Mouse (Mus musculus) cerebellum, postnatal 25 days (tissue): ENCODE results near the gene Eif4a1.

Experiments
- DNase-seq, 2 experiments: peaks; one replicate each; pipeline ENCODE4 v3.0.0; 2021; ENCODE audit warnings: mixed read lengths in 2 of 2

The Eif4a1 gene

DNA sequence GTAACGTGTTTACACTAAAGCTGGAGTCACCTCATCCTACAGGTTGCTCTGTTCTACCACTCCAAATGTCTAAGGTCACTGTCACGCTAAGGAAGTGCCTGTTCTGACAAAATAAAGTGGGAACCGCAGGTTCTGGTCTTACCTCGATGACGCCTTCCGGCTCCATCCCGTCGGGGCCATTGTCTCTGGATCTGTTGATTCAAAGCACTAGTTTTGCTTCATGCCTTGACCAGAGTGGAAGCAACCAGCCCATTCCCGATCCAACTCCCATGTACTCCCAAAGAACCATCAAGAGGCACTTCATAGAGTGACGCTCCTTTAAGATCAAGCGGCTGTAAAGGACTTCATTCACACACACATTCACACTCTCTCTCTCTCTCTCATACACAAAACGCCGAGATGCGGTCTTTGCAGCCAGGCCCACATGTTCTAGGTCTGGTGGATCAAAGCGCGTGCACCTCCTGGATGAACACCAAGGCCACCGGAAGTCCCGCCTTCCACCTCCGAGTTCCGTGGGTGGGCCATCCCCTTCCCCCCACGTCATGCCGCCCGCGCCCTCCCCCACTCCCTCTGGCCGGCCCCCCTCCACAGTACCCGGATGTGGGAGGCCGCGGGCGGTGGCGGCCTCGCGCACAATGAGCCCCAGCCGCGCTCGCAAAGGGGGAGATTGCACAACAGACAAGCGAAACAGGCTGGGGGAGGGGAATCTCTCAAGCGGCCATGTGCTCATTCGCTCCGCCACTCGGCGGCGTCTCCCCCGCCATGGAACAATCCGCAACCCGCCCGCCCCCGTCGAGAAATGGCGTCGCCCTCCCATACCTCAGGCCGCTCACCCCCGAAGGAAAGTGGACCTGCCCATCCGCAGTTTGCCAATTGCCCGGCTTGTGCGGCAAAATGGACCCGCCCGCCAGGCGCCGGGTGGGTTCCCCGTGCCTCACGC, 1.2 kb downstream of the Eif4a1 start:
- peak; percentile 96 to 98 for DNase-seq

DNA sequence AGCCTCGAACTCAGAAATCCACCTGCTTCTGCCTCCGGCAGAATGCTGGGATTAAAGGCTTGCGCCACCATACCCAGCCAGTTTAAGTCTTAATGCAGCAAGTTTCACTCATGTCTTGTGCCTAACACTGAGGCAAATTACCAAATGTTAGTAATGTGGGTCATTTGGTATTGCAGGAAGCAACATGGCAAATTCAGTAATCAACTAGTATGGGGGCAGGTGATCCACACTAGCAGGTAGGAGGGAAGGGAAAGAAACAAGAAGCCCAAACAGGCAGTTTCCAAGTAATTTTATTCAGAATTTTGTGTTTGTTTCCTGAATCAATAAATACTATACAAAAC, 5.6 kb downstream of the Eif4a1 start:
- no peak for DNase-seq

DNA sequence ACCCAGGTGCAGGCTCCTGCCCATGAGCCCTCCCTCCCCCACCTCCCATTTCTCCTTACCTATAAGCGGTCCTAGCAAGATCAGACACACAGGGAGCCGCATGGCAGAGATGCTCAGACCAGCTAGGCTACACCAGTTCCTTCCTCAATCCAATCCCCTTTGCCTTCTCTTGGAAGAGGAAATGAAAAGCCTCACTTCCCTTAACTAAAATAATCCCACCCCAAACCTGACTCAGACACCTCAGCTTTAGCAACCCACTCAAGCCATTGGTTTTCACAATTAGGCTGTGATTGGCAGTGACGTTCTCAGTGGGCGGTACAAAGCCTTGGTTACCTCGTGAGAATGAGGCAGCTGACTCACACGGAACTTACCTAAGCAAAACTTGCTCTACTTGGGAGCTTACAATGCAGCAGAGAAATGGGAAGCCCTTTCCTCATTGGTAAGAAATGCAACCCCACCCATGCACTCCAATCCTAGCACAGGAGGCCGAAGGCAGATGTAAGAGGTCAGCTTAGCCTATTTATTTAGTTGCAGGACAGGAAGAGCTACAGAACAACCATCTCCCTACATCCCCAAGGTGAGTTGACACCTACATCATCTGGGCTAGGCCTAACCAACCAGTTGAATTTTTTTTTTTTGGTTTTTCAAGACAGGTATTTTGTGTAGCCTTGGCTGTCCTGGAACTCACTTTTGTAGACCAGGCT, 6.1 kb downstream of the Eif4a1 start, which contains the start of gene Cd68:
Cd68 (minus strand) TSS at position 193 of the 704 bp plus-strand sequence.
- DNase-seq: no peak

DNA sequence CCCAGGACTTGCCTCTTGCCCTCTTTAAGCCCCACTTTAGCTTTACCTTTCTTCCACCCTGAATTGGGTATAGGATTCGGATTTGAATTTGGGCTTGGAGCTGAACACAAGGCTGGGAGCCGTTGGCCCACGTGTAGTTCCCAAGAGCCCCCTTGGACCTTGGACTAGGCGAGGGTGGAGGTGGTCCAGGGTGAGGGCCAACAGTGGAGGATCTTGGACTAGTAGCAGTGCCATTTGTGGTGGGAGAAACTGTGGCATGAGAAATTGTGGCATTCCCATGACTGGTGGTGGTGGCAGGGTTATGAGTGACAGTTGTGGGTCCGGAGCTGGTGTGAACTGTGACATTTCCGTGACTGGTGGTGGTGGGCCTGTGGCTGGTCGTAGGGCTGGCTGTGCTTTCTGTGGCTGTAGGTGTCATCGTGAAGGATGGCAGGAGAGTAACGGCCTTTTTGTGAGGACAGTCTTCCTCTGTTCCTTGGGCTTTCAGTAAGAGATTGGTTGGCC, 6.7 kb downstream of the Eif4a1 start:
- no peak for DNase-seq

DNA sequence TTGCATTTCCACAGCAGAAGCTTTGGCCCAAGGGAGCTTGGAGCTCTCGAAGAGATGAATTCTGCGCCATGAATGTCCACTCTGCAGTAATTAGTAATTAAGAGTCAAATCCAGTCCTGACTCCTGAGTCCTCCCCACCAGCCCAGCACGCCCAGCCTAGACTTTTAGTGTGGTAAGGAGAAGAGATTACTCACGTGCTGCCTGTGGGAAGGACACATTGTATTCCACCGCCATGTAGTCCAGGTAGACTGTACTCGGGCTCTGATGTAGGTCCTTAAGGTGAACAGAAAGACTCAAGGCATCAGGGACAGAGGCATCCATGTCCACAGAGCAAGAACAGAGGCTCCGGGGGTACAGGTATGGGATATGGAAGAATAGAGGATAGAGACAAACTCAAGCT, 7.4 kb downstream of the Eif4a1 start:
- no peak for DNase-seq

DNA sequence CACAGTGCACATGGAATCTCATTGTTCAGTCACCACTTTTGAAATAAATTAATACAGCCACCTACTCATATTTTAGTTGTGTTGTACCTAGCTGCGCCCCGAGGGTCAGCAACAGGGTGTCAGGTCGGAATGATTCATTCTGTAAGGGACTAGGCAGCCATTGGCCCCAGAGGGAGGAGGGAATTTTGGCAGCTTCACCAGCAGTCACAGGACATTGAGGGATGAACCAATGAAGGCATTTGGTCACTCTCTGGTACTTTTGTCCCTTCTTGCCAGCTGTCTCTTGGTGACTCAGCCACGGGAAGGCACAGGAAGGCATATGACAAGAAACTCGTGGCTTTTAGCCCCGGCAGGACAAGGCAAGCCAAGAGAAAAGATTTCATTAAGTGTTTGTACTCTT, 8.4 kb downstream of the Eif4a1 start:
- peak in 1 of 2 experiments; percentile 37 for DNase-seq

DNA sequence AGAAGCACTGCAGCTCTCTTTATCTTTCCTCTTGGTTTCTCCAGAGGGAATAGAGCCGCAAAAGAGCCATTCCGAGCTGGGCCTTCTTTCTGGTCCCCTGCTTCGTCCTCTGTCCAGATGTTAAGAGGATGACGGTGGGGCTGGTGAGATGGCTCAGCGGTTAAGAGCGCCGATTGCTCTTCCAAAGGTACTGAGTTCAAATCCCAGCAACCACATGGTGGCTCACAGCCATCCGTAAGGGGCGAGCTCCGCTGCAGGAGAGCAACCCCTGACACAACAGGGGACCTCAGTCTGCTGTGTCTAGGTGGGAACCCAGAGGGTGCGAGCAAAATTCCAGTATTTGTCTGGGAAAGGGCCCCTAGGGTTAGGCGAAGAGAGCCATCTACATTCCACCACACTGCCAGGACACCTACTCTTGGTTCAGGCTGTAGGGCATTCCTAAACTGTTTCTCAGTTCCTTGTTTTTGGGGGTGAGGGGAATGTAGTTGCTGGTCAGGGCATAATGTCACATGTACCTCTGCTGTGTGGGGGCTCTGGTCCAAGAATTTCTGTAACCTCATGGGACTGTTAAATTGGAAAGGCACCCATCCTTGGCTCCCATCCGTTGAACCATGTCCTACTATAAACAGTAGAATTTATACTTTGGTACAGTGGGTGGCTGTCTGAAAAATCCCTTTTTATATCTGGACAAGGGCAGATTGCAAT, 9.1 kb downstream of the Eif4a1 start:
- DNase-seq: no peak

DNA sequence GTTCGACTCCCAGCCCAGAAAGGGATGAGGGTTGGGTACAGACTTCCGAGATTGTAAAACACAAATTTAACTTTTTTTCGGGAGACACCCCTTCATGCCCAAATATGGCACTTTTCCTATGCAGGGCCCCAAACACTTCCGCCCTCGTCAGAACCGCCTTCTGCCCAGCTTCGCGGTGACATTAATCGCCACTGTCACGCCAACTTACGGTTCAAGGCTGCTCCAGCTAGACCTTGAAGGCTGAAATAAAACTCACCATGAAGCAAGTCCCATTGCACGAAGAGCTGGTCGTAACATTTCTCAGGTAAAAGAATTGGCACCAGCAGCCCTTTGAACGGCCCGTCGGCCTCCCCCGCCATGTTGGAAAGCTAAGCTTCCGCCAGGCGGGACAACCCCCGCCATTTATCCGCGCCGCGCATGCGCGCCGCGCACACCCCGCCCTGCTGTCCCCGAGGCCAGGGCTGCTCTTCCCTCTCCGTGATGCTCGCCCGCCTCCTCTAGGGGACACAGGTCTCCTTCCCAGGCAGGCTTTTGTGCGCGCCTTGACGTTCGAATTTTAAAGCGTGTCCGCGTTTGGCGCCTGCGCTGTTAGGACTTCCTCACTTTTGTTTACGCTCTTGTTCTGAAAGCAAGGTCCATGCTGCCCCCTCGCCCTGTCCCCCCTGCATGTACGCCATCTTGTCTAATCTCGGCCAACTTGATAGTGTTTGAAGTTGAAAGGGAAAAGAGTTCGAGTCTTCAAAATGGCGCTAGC, 9.8 kb downstream of the Eif4a1 start, which contains the start of gene Mpdu1:
Mpdu1 (minus strand) TSS at position 430 of the 754 bp plus-strand sequence.
- DNase-seq: peak; percentile 93 to 95

DNA sequence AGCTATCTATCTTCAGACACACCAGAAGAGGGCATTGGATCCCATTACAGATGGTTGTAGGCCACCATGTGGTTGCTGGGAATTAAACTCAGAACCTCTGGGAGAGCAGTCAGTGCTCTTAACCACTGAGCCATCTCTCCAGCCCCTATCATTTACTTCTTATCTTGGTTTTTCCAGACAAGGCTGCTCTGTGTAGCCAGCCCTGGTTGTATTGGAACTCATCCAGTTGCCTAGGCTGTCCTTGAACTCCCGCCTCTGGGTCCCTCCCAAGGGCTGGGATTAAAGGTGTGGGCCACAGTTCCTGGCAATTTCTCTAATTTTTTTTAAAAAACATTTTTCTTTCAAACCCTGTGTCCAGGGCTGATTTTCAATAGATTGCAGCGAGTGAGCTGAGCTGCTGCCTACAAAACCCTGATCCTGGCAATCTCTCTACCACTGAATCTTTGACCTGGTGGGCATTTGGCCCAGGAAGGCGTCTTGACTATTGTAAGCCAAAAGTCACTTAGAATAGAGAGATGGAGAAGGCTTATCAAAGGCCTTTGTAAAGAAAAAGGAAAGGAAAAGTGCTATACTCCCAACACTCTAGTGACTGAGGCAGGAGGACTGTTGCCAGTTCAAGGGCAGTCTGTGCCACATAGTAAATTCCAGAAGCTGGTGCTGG, 10.9 kb downstream of the Eif4a1 start:
- DNase-seq: peak in 1 of 2 experiments; percentile 30

DNA sequence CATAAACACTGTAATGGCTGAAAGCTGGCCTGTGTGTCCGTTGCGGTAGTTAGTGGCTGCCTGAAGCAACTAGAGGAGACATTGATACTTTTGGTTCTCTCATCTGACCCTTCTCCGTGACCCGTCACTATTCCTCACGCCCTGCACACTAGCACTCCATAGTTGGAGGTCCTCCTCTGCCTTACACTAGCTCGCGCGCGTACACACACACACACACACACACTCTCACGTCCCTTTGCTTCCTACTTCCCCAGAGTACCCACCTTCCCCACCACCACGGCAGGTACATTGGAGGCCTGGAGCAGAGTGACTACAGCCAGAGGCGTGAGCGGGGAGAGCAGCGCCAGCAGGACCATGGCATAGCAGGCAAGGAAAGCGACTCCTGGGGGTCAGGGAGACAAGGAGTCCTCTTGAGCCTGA, 14.8 kb downstream of the Eif4a1 start:
- DNase-seq: no peak

DNA sequence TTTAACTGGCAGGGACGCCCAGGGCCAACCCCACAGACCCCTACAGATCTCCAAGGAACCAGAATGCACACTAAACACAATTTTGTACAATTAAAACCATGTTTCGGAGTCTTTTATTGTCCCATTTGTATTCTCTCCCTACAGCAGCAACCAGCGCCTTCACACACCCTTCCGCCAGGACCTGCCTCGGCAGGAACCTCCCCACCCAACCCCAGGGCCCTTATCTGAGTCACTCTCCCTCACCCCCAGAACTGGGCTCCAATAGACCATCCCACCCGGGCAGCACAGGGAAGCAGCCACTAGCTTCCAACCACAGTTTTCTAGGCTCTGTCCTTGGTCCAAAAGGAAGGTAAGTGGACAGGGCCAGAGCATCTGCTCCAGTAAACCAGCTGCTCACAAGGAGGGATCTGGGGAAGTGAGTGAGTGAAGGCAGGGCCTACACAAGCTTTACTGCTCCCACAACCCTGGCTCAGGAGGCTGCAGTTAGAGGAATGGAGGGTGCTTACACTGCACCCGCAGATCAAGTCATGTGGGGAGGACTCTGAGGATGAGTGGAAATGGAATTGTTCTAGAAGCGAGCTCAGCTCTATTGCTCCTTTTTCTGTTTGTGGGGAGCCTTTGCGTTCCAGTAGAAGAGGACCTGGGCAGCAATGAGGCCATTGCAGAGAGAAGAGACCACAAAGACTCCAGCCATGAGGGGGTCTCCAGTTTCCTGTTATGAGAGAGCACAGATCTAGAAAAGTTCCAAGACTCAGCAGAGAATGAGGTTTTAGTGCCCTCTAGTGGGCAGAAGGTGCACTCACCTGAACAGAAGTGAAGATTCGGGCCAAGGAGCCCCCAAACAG, 15.4 kb downstream of the Eif4a1 start:
- DNase-seq: peak; percentile 61 to 71

DNA sequence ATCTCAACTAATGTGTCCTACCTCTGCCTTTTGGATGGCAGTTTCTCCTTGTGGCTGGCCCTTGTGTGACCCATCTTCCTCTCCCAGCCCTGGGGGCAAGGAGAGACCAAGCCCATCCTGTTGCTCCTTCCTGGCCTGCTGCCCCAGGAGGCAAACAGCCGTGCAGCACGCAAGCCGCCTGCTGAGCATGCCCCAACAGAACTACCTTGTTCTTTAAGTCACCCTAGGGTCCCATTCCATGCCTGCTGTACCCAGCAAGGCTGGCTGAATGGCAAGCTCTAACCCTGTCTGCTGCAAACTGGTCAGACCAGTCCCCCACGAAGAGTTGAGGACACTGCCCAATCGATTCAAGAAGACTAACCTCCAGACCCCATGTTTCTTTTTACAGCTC, 16.2 kb downstream of the Eif4a1 start:
- no peak for DNase-seq

DNA sequence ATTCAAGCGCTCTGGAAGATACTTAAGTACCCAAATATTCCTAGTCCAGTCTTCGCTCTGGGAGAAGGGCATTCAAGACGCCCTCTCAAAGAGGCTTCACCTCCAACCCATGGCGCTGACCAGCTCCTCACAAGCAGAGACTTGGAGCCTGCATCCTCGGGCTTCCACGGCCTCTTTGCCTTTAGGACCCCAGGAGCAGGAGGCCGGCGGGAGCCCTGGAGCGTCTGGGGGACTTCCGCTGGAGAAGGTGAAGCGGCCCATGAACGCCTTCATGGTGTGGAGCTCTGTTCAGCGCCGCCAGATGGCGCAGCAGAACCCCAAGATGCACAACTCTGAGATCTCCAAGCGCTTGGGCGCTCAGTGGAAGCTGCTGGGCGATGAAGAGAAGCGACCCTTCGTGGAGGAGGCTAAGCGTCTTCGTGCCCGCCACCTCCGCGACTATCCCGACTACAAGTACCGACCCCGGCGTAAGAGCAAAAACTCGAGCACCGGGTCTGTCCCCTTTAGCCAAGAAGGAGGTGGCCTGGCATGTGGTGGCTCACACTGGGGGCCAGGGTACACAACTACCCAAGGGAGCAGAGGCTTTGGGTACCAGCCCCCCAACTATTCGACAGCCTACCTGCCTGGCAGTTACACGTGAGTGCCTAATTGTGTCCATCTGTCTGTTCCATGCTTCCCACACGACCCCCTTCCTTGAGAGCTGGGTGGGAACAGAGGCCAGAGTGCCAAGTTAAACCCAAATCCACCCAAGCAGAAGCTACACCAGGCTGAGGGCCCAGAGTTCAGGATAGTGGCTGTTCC, 16.8 kb downstream of the Eif4a1 start, which contains the start of gene Sox15:
Sox15 (plus strand) TSS at position 51 of the 801 bp plus-strand sequence.
- peak; percentile 81 to 86 for DNase-seq

DNA sequence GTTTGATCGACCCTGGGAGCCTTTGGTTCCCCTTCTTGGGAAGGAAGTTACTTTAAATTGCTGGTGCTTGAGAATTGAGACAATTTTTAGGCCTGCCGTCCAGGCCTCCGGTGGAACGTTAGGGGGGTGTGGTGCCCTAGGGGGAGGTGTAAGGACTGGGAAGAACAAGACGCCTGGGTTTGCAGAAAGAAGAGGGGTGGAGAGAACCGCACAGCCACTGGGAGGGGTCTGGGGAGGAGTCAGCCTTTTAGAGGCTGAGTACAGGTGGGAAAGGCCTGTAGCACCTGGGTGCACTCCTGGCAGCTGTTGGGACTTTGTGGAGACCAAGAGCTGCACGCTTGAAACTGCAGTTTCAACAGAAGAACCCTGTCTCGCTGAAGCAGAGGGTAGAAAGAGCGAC, 17.5 kb downstream of the Eif4a1 start:
- DNase-seq: no peak

DNA sequence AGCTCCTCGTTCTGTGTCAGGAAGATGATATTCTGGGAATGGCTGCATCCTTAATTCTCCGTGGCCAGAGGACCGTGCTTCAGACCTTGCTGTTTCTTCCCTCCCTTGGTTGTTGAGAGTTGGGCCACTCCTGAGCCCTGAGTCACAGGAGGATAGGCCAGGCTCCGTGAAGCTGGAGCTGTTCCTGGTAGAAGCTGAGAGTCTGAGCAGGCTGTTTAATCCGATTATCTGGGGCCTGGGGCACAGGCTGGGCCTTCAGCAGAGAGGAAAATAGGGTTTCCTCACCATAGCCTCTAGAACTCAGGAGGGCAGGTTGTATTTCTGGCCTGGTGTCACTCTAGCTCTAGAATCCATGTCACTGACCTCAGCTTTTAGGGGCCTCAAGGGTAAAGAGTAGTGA, 18.8 kb downstream of the Eif4a1 start:
- DNase-seq: no peak

DNA sequence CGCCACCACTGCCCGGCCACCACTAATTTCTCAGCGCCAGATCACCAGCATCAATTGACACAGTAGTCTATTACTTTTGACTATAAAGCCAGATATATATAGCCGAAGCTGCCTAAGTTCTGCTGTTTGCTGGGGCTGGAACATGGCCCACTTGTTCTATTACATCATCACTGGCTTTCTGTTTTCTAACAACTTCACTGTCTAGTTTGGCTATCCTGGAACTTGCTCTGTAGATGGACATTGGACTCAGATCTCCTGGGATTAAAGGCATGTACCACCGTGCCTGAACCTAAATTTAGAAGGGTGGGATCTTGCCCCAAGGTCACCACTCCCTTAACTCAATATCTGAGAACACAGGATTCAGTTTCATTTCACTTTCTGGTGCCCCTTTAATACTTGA, 26.4 kb downstream of the Eif4a1 start:
- DNase-seq: no peak

DNA sequence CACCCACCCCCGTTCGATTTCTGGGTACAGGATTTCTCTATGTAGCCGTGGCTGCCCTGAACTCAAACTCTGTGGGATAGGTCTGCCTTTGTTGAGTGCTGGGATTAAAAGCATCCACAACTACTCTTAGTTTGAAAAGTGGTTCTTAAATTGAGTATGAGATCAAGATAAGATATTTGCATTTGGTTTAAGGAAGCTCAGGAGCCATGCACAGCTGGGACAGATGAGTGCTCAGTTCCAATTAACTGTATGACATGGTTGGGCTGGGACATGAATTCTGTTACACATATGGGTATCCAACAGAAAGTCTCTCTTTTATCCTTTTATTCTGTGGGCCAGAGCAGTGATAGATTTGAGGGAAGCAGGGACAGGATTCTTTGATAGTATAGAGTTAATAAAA, 36.8 kb downstream of the Eif4a1 start:
- DNase-seq: no peak

DNA sequence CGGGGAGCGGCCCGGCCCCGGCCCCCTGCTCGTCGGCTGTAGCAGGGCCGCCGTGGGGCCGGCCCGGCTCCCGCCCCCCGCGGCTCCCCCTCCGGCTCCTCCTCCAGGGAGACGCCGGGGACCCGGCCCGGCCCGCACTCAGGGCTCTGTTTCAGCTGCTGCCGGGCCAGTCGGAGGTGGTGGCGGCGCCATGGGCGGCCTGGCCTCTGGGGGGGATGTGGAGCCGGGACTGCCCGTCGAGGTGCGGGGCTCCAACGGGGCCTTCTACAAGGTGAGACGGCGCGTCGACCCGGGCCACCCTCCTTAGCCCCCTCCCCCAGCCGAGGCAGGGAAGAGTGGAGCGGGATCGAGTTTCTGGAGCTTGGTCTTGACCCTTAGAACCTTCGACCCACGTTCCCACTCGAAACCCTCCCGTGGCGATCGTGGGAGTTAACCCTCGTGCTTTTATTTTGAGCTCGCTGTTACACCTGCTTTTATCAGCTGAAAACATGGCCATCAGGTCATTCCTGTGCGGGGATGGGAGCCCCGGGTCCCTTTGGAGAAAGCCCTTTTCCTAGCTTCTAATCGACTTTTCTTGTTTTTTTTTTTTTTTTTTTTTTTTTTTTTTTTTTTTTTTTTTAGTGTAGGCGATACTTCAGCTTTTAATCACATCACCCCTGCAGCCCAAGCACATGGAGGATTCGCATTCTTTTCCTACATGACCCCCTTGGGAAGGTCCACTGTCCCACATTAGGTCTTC, 38.9 kb downstream of the Eif4a1 start:
- DNase-seq: no peak
